Mouse (Mus musculus): ENCODE results near the gene Ogfr. TPM values are rescaled to one million over a fixed set of nuclear protein-coding genes. Genes with fewer than 3 reads are reported as not detected.

The Ogfr gene
- 81.2 TPM for polyA plus RNA-seq (2021)

DNA sequence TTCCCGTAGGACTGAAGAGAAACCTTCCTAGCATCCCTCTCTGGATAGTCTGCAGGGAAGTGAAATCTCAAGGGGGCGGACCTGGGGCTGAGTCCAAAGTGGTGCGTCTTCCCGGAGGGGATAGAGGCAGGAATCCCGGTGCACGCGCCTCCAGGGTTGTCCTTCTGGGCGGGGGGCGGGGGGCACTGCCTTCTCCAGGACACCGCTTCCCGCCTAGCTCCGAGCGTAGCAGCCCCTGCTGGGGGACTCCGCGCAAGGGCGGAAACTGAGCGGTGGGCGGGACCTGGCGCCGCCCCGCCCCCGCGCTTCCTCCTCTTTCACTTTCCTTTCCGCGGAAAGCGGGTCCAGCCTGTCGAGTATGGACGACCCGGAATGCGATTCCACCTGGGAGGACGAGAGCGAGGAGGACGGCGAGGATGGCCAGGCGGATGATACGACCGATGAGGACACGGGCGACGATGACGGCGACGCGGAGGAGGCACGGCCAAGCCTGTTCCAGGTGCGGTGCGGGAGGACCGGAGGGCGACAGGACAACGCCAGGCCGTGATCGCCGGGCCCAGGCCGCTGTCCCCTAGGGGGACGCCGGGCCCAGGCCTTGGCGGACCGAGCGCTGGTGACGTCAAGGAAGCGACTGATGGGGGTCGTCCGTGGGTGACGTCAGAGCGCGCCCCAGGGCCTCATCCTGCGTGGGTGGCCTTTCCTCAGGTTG, at the start of gene Ogfr:
Gene Ogfr (plus strand): TSS at position 123 of the 709 bp plus-strand sequence.
- DNase-seq (ENCODE audit: low read depth, low spot score) (no peak), ATAC-seq (peak; percentile 88)
- TF ChIP-seq CTCF (IDR thresholded peaks at IDR 0.05): no peak
- in situ Hi-C loops (cut with MboI; ENCODE audit: low pct_unique_long_range_greater_than_20kb): no loop called here
- POLR2A ChIA-PET: interaction anchor here (1.6 kb wide), 1 partner anchor 10 kb away, joined by 7 read pairs; no protein-coding TSS in a partner anchor
- CTCF ChIA-PET: interaction anchor here (1.0 to 3.1 kb wide), 5 partner anchors 8 to 111 kb away, joined by 3 to 9 read pairs (median 3); partner anchors contain the start of gene Mrgbp
- no peaks in the 10 kb centered on the region for H3K27me3 ChIP-seq

DNA sequence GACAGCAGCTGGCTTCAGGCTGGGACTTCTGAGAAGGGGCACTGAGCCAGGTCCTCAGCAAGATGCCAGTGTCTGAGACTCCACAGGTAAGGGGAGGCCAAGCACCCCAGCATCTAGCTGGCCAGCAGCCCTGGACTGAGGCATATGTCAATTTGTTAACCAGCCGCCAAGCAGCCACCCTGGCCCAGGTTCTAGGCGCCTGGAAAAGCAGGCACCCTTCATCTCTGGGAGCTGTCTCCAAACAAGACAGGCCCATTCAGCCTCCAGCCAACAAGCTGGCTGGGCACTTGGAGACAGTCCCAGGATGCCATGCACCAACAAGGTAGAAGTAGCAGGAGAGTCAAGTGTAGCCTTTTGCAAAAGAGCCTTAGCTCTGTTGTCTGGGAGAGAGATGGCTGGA, 45.4 kb upstream of the Ogfr start:
- no peak for DNase-seq (ENCODE audit: low read depth, low spot score)
- in situ Hi-C loops (cut with MboI; ENCODE audit: low pct_unique_long_range_greater_than_20kb): no loop called here
- TF ChIP-seq CTCF (IDR thresholded peaks at IDR 0.05): no peak
- ChIA-PET POLR2A (no interaction called here), CTCF (interaction anchor here (1.4 kb wide), 1 partner anchor 71 kb away, joined by 3 read pairs; no protein-coding TSS in a partner anchor)
- no peak for ATAC-seq
- H3K27me3 ChIP-seq: peaks cover 18% of the 10 kb centered on the region

GRCm38 (mm10) chr2:180545046-180545445, 44.0 kb upstream of the Ogfr start:
- no peak for ATAC-seq
- peaks cover 22% of the 10 kb centered on the region for H3K27me3 ChIP-seq
- in situ Hi-C loops (cut with MboI; ENCODE audit: low pct_unique_long_range_greater_than_20kb): no loop called here
- ChIA-PET POLR2A (no interaction called here), CTCF (no interaction called here)
- no peak for DNase-seq (ENCODE audit: low read depth, low spot score)
- TF ChIP-seq CTCF (IDR thresholded peaks at IDR 0.05): no peak

DNA sequence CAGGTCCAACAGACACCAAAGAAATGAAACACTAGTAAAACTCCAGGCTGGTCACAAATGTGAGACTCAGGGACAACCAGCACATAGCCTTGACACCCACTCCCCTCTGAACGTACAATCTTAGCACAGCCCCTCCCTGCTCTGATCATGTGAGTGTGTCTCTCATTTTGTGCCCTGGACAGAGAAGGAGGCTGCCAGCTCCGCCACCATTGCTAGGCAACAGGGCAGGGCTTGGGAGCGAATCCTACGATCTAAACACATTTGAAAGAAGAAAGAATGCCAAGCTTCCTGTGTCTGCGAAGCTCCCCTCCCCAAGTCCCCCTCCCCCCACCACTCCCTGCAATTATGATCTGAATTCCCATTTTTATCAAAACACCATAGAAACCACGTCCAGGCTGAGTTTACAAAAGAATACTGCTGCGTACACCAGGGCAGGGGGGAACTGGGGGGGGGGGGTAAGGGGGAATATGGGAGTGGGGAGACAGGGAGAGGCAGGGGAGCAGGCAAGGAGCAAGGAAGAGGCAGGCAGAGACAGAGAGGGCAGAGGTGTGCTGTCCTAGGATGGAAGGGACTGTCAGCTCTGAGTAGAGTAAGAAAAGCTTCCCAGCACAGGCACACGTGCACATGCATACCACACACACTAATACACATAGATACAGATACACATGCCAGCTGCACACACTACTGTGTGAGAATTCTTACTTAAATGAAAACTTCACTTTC, 41.5 kb upstream of the Ogfr start:
- ChIA-PET CTCF (no interaction called here), POLR2A (no interaction called here)
- ATAC-seq: no peak
- no peak for DNase-seq (ENCODE audit: low read depth, low spot score)
- peaks cover 20% of the 10 kb centered on the region for H3K27me3 ChIP-seq
- no peak for TF ChIP-seq CTCF (IDR thresholded peaks at IDR 0.05)
- in situ Hi-C loops (cut with MboI; ENCODE audit: low pct_unique_long_range_greater_than_20kb): no loop called here

DNA sequence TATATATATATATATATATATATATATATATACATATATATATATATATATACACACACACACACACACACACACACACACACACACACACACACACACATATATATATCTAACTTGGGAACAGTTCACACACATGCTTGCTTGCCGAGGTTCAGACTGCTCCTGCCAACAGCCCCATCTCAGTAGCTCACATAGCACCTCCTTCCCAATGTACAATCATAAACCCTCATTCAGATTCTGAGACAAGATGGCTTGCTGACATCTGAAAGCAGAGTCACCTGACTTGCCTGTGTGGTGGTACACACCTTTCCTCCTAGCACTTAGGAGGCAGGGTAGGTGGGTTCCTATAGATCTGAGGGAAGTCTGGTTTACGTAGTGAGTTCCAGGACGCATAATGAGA, 36.7 kb upstream of the Ogfr start:
- TF ChIP-seq CTCF (IDR thresholded peaks at IDR 0.05): no peak
- ChIA-PET POLR2A (no interaction called here), CTCF (interaction anchor here (1.7 kb wide), 1 partner anchor 27 kb away, joined by 4 read pairs; no protein-coding TSS in a partner anchor)
- in situ Hi-C loops (cut with MboI; ENCODE audit: low pct_unique_long_range_greater_than_20kb): no loop called here
- H3K27me3 ChIP-seq: peaks cover 14% of the 10 kb centered on the region
- DNase-seq (ENCODE audit: low read depth, low spot score) (no peak), ATAC-seq (no peak)

DNA sequence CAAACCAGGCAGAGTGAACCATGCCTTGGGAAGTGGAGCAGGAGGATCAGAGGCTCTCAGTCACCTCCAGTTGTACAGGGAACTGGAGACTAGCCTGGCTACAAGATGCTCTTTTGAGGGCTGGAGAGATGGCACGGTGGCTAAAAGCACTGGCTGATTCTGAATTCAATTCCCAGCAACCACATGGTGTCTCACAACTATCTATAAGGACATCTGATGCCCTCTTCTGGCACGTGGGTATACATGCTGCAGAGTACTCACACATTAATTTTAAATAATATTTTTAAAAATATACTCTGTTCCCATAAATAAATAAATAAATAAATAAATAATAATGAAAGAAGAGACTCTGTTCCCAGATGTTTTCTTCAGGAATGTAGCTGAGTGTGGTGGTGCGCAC, 33.8 kb upstream of the Ogfr start:
- CTCF ChIA-PET: no interaction called here
- ATAC-seq (no peak), DNase-seq (ENCODE audit: low read depth, low spot score) (no peak)
- POLR2A ChIA-PET: no interaction called here
- peaks cover 10% of the 10 kb centered on the region for H3K27me3 ChIP-seq
- peak; percentile 60 for TF ChIP-seq CTCF (IDR thresholded peaks at IDR 0.05)
- in situ Hi-C loops (cut with MboI; ENCODE audit: low pct_unique_long_range_greater_than_20kb): no loop called here

DNA sequence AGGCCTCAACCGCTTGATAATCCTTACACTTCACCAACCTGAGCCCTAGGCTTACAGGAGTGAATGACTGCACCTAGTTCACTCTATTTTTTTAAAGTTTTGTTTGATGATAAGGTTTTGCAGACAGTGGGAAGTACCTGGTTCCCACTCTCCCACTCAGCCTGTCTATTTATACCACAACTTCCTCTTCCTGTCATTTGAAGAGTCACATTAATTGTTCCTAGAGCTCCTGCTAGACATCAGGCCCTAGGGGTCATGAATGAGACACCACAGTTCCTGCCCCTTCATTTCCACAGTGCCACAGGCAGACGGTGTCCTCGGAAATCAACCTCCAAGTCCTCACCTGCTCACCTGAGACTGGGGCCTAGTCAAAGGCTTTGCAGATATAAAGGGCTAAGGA, 32.6 kb upstream of the Ogfr start:
- DNase-seq (ENCODE audit: low read depth, low spot score) (no peak), ATAC-seq (no peak)
- peaks cover 5% of the 10 kb centered on the region for H3K27me3 ChIP-seq
- ChIA-PET POLR2A (no interaction called here), CTCF (no interaction called here)
- in situ Hi-C loops (cut with MboI; ENCODE audit: low pct_unique_long_range_greater_than_20kb): no loop called here
- no peak for TF ChIP-seq CTCF (IDR thresholded peaks at IDR 0.05)

DNA sequence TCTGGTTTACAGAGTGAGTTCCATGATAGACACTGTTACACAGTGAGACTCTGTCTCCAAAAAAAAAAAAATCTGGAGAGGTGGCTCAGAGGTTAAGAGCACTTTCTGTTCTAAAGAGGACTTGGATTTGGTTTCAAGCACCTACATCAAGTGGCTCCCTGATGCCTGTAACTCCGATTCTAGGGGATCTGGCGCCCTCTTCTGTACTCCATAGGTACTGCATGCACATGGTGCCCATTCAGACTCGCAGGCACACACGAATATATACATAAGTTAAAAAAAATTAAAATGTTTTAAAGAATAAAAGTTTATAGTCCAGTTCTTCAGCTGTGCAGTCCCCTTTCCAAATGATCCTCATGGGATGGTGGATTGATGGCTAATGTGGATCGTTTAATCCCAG, 28.8 kb upstream of the Ogfr start:
- DNase-seq (ENCODE audit: low read depth, low spot score): no peak
- POLR2A ChIA-PET: no interaction called here
- CTCF ChIA-PET: interaction anchor here (1.0 to 4.2 kb wide), 4 partner anchors 17 to 87 kb away, joined by 3 to 35 read pairs (median 4); no protein-coding TSS in a partner anchor
- TF ChIP-seq CTCF (IDR thresholded peaks at IDR 0.05): peak; percentile 64
- peaks cover 12% of the 10 kb centered on the region for H3K27me3 ChIP-seq
- no peak for ATAC-seq
- in situ Hi-C loops (cut with MboI; ENCODE audit: low pct_unique_long_range_greater_than_20kb): no loop called here

- POLR2A ChIA-PET: no interaction called here
- ATAC-seq (no peak), DNase-seq (ENCODE audit: low read depth, low spot score) (no peak)
- H3K27me3 ChIP-seq: peaks cover 12% of the 10 kb centered on the region
- peak; percentile 53 for TF ChIP-seq CTCF (IDR thresholded peaks at IDR 0.05)
- CTCF ChIA-PET: interaction anchor here (0.6 to 4.2 kb wide), 5 partner anchors 16 to 213 kb away, joined by 3 to 35 read pairs (median 3); partner anchors contain the start of gene Mrgbp
- in situ Hi-C loops (cut with MboI; ENCODE audit: low pct_unique_long_range_greater_than_20kb): no loop called here
Measured at GRCm38 (mm10) chr2:180562146-180562545, 26.9 kb upstream of the Ogfr start.

DNA sequence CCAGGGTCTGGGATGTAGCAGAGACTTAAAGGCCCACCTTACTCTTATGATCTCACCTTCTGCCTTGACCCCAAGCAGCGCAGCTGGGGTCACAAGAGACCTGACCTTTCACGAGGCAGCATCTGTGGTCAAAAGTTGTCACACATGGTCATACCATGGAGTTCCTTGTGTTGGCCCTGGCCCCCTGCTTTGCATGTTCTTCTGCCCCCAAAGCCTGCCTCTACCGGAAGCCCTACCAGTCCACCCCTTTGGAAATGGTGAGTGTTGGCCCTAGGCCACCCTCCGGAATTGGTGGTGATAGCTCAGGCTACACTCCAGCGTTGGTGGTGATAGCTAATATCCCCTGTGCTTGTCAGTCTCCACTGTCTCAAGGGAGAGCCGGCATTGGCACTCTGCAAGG, 25.7 kb upstream of the Ogfr start:
- POLR2A ChIA-PET: no interaction called here

GRCm38 (mm10) chr2:180563841-180564240, 25.2 kb upstream of the Ogfr start:
- DNase-seq (ENCODE audit: low read depth, low spot score): no peak
- in situ Hi-C loops (cut with MboI; ENCODE audit: low pct_unique_long_range_greater_than_20kb): no loop called here
- H3K27me3 ChIP-seq: peaks cover 12% of the 10 kb centered on the region
- ChIA-PET CTCF (interaction anchor here (0.9 to 4.2 kb wide), 3 partner anchors 14 to 91 kb away, joined by 4 to 35 read pairs (median 5); partner anchors contain the start of gene Mrgbp), POLR2A (interaction anchor here (0.6 kb wide), 2 partner anchors 15 to 146 kb away, joined by 3 read pairs; no protein-coding TSS in a partner anchor)
- TF ChIP-seq CTCF (IDR thresholded peaks at IDR 0.05): no peak
- no peak for ATAC-seq

More for the DNA sequence above, 25.7 kb upstream of the Ogfr start:
- in situ Hi-C loops (cut with MboI; ENCODE audit: low pct_unique_long_range_greater_than_20kb): no loop called here
- TF ChIP-seq CTCF (IDR thresholded peaks at IDR 0.05): no peak
- CTCF ChIA-PET: interaction anchor here (0.9 to 4.2 kb wide), 3 partner anchors 14 to 91 kb away, joined by 4 to 35 read pairs (median 5); partner anchors contain the start of gene Mrgbp
- DNase-seq (ENCODE audit: low read depth, low spot score): no peak
- ATAC-seq: no peak
- H3K27me3 ChIP-seq: peaks cover 12% of the 10 kb centered on the region
